Mouse (Mus musculus) large intestine, adult 2 months (tissue): ENCODE measurements around the gene a. TPM values are rescaled to one million over a fixed set of nuclear protein-coding genes. Genes with fewer than 3 reads are reported as not detected.
"Not testable (repeated sequence)": the region's sequence is repeated elsewhere in the genome, so short reads cannot be mapped to it uniquely, and the experiment has no call there.

Source experiments
- DNase-seq: peaks from one replicate; pipeline ENCODE4 v3.0.0-alpha.2; 2012; ENCODE audit warnings: low read depth, low spot score
- WGBS: fragments of 180-500 bp; shearing (Covaris S2); methylation state at CpG from one replicate; pipeline ENCODE4 v1.1.7; 2018; 5-methylcytosine and 5-hydroxymethylcytosine counted together
- polyA plus RNA-seq: library from polyadenylated mRNA; depleted of rRNA; stranded (reverse); fragments of >200 nt; gene quantifications from 2 replicates; pipeline ENCODE4 v1.2.3, GENCODE M21; 2012

Gene a
- polyA plus RNA-seq, 1 experiment, result 0.36 TPM

GRCm38 (mm10) chr2:154959486-154959885 is 168.3 kb downstream of the a start:
- WGBS, result 86% methylated on average over 5 of the region's 5 CpGs
- DNase-seq, result no peak

- no peak for DNase-seq
- 85% methylated on average over 3 of the region's 3 CpGs for WGBS
Observed at GRCm38 (mm10) chr2:154959909-154960308, 168.7 kb downstream of the a start.

- DNase-seq, result no peak
- 71% methylated on average over 5 of the region's 5 CpGs for WGBS
Observed at GRCm38 (mm10) chr2:154963176-154963575, 172.0 kb downstream of the a start.

DNA sequence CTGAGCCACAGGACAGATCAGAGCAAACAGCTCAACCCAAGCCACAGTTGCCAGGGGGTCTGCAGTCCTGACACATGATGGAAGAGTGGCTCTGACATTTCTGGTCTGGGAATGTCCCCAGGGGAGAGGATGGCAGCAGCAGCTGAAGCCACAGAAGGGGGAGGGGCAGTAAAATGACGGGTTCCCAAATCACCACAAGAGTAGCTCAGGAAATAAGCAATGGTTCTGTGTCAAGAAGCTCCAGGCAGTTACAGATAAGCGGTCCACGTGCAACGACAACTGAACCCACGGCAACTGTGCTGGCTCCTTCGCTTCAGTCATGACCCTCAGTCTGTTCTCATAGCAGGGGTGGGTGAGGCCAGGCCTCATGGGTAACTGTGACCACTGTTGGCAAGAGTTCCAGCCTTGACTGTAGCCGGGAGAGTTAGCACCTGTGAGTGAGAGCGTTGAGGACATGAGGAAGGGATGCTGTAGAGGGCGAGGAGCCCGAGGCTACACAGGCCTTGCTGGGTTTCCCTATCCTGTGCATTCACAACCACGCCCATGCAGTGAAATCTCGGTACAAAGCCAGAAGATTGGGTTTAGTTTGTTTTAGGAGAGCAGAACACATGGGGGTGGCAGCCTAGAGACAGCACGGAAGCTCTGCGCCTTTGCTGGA is 178.7 kb downstream of the a start:
- 71% methylated on average over 14 of the region's 14 CpGs for WGBS
- DNase-seq, result not testable (repeated sequence)

DNA sequence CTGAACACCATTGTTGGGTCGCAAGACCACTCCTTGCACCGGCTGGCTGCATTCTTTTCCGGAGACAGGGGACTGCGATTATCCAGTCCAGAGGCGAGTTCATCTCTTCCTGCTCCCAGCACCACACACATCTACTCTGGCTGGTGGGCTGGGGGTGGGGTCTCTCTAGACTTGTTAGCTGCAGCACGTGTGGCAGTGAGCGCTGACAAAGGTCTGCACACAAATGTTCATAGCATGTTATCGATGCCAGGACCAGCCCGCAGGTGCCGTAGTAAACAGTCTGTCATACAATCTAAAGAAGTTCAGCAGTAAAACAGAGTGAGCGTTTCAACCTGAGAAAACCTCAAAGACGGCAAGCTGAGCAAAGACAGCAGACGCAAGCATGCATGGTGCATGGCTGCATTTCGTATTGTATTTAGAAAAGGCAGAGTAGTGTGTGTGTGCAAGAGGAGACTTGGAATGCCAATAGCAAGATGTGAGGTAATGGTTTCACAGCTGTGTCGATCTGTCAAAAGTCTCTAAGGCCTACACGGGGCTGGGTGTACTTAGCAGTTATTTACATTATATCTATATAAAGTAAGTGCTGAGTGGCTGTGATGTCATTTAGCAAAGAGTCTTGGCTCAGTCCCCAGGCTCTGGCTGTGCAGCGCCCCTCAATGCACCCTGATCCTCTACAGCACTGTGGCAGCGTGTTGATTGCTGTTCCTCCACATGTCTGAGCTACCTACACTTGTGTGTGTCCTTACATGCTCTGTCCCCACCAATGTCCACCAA is 180.9 kb downstream of the a start:
- WGBS, result 43% methylated on average over 18 of the region's 18 CpGs
- DNase-seq, result no peak

GRCm38 (mm10) chr2:154972981-154973380 is 181.8 kb downstream of the a start:
- 82% methylated on average over 5 of the region's 5 CpGs for WGBS
- DNase-seq, result no peak

DNA sequence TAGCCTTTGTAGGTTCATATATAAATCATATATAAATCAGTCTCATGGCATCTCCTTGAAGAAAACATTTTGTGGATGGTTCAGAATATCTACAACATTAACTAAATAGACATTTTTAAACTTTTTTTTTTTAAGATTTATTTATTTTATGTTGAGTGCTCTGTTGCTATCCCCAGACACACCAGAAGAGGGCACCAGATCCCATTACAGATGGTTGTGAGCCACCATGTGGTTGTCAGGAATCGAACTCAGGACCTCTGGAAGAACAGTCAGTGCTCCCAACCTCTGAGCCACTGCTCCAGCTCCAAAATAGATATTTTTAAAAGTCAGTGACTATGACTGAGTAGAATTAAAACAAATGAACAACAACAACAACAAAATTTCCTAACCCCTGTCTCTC is 195.4 kb downstream of the a start:
- WGBS, result 64% methylated on average over 1 of the region's 1 CpGs
- DNase-seq, result no peak

GRCm38 (mm10) chr2:154991411-154991810 is 200.2 kb downstream of the a start:
- WGBS, result 75% methylated on average over 8 of the region's 8 CpGs
- no peak for DNase-seq

DNA sequence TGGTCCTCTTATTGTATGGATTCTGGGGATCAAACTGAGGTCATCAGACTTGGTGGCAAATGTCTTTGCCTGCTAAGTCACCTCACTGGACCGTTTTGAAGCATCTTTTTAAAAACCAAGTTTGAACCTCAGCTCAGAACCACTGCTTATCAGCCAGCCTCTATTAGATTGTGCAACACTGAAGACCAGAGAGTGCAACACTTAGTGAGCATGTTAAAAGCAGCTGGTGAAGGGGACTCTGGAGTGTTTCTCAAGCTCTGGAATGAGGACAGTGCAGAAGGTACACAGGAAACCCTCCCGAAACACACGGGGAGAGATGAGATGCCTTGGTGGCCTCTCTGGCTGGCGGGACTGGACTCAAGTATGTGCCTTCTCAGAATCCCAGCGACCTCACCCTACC is 200.9 kb downstream of the a start:
- WGBS, result 79% methylated on average over 5 of the region's 5 CpGs

DNA sequence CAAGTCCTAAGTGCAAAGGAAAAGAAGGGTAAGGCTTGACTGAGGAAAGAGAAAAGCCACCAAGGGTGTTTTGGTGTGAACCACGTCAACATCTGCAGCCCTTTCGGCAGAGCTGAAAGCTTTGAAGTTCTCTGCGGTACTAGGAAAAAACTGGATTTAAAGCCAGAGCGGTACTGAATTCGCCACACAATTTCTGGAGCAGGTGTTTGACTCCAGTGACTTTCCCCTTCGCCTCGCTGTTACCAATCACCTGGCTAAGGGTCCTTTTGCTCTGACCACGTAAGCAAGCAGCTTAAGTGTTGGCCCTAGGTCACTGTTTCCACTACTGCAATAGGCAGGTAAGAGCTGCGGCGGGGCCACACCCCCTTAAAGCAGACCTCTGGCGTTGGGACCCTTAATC is 214.3 kb downstream of the a start:
- 95% methylated on average over 11 of the region's 11 CpGs for WGBS
- no peak for DNase-seq

More for the DNA sequence above, 200.9 kb downstream of the a start:
- DNase-seq, result no peak

DNA sequence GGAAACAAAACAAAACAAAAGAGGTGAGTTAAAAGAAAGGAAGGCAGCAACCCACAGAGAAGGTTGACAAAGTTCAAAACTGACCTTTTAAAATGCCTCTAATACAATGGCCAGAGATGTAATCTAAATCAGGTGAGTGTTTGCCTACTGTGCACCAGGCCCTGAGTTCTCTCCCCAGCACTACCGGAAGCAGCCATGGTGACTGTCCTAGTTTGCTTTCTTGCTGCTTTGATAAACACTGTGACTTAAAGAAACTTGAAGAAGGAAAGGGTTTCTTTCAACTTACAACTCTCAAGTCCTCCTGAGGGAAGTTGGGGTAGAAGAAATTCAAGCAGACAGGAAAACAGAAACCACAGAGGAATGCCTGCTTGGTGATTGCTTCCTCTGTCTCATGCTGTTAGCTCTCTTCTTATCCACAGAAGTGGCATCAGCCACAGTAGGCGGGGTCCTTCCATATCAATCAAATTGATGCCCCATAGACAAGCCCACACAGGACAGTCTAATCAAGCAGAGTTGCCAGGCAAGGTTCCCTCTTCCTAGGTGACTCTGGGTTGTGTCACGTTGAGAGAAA is 220.0 kb downstream of the a start:
- 73% methylated on average over 3 of the region's 3 CpGs for WGBS
- no peak for DNase-seq

- DNase-seq, result no peak
- WGBS, result 94% methylated on average over 6 of the region's 6 CpGs
Observed at GRCm38 (mm10) chr2:155012991-155013390, 221.8 kb downstream of the a start.

DNA sequence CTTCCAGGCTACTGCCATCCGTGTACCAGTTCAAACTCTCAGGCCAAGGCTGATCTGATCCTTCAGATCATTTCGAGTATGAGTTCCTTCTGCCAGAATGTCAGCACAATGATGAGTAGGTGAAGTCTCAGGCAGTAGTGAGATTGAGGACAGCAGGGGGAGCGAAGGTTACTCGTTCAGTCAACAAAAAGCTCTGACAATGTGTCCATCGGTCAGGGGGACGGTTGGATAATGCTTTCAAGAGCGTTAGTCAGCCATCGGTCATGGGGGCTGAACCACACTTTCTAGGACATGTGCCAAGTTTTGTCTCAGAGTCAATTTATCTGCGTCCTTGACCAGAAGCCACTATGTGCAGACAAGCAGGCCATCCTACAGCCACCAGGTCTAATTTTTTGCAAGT is 225.5 kb downstream of the a start:
- 45% methylated on average over 8 of the region's 9 CpGs for WGBS
- DNase-seq, result not testable (repeated sequence)

DNA sequence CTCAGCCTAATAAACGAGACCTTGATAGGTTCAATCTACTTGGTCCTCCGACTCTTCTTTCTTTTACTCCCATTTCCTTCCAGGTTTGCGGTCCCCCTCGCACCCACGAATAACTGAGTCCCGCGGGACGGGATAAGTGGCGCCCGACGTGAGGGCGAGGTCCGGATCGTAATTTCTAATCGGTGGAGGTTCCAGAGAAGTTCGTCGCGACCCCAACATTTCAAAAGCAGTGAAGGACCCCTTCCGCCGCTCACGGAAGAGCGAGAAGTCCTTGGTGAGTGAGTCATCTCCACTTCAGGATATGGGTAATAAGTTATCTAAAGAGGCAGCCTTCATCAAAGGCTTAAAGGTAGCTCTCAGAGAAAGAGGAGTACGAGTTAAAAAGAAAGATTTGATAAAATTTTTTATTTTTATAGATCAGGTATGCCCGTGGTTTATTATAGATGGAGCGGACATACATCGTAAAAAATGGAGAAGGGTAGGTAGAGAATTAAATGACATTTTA is 227.1 kb downstream of the a start, which contains the start of gene Gm14226:
Gm14226 (plus strand) TSS at position 16 of the 505 bp plus-strand sequence.
- 5% methylated on average over 24 of the region's 26 CpGs for WGBS
- DNase-seq, result not testable (repeated sequence)

- peak; percentile 25 for DNase-seq
- WGBS, result under 1% methylated on average over 38 of the region's 38 CpGs
Observed at GRCm38 (mm10) chr2:155018762-155019641, 227.8 kb downstream of the a start.

DNA sequence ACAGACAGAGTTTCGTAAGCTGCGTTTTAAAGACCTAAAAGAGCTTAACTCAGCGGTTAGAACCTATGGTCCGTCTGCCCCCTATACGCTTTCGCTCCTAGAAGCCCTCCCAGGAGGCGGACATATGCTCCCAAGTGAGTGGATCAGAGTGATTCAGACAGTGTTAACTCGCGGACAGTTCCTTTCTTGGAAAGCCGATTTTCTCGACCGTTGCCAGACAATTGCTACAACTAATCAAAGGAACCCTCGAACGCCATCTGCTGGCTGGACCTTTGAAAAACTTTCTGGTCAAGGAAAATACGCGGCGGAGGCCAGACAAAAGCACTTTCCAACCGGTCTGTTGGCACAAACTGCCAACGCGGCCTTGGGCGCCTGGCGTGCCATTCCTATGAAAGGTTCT is 228.5 kb downstream of the a start:
- peak; percentile 97 for DNase-seq

DNA sequence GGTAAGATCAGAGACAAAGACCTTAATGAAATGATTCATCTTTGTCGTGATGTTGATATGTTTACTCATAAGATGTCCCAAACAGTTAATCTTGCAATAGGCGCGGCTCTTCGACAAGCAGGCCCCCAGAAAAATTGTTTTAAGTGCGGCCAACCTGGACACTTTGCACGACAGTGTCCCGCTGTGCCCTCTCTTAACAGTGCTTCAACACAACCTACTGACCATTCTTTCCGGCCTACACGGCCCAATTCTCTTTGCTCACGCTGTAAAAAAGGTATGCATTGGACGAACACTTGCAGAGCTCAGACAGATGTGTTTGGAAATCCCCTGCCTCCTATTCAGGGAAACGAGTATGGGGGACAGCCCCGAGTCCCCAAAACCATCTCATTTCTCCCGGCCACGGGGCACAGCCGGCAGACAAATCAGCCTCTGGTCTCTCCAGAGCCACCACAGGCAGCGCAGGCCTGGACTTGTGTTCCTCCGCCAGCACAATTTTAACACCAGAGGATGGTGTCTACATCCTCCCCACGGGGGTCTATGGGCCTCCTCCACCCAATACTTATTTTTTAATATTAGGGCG is 229.1 kb downstream of the a start:
- WGBS, result 58% methylated on average over 20 of the region's 20 CpGs
- not testable (repeated sequence) for DNase-seq

More for the DNA sequence above, 228.5 kb downstream of the a start:
- WGBS, result under 1% methylated on average over 22 of the region's 22 CpGs

DNA sequence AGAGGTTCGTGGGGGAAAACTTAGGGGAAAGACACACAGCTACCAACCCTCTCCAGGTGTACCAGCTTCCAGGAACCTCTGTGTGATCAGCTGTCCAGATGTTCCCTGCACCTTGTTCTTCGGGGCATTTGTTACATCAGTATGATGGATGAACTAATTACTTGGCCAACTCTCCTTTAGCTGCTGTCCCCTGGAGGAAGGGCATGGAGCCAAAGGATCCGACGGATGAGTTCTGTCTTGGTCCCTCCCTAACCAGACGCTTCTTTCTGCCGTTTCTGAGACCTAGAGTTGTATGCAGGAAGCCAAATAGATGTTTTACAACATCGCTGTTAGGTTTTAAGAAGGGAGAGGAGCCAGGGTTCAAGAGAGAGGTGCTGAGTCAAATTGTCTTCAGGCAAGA is 239.6 kb downstream of the a start:
- WGBS, result 59% methylated on average over 7 of the region's 7 CpGs

More for the DNA sequence above, 239.6 kb downstream of the a start:
- no peak for DNase-seq
